Mouse (Mus musculus) urinary bladder, adult 2 months (tissue): Measurements from ENCODE around the gene Gpx1. TPM values are rescaled to one million over a fixed set of nuclear protein-coding genes. Genes with fewer than 3 reads are reported as not detected.

Experiments
- polyA plus RNA-seq: library from polyadenylated mRNA; depleted of rRNA; stranded (reverse); fragments of >200 nt; gene quantifications from 2 replicates; pipeline ENCODE4 v1.2.3, GENCODE M21; 2012; rRNA removed

The Gpx1 gene
- polyA plus RNA-seq, 1 experiment = 735 TPM

Other genes starting within 250 kb of the Gpx1 start
- 58.4 and 64.1 TPM in 2 replicates for gene Apeh, start 244.3 kb upstream of the Gpx1 start, polyA plus RNA-seq
- 0.41 and 0.44 TPM in 2 replicates for gene Bsn, start 148.5 kb upstream of the Gpx1 start, polyA plus RNA-seq
- 38.3 and 71.9 TPM in 2 replicates for gene Dag1, start 74.9 kb upstream of the Gpx1 start, polyA plus RNA-seq
- 32.8 and 39.3 TPM in 2 replicates for gene Nicn1, start 48.5 kb upstream of the Gpx1 start, polyA plus RNA-seq
- 34.0 and 35.5 TPM in 2 replicates for gene Amt, start 42.0 kb upstream of the Gpx1 start, polyA plus RNA-seq
- 304 and 339 TPM in 2 replicates for gene Rhoa, start 32.8 kb upstream of the Gpx1 start, polyA plus RNA-seq
- 80.0 and 107 TPM in 2 replicates for gene Tcta, start 32.7 kb upstream of the Gpx1 start, polyA plus RNA-seq
- 64.1 and 77.6 TPM in 2 replicates for gene Usp4, start 8.9 kb downstream of the Gpx1 start, polyA plus RNA-seq
- 0.22 and 0.39 TPM in 2 replicates for gene 1700102P08Rik, start 53.9 kb downstream of the Gpx1 start, polyA plus RNA-seq
- gene Ccdc36, start 89.6 kb downstream of the Gpx1 start, polyA plus RNA-seq = 0.06 TPM in 2 replicates
- not detected in 2 replicates for gene BC048562, start 97.6 kb downstream of the Gpx1 start, polyA plus RNA-seq
- gene Ccdc71, start 121.6 kb downstream of the Gpx1 start, polyA plus RNA-seq = 24.5 and 25.9 TPM in 2 replicates
- gene Klhdc8b, start 122.7 kb downstream of the Gpx1 start, polyA plus RNA-seq = 83.4 and 103 TPM in 2 replicates
- gene Lamb2, start 140.8 kb downstream of the Gpx1 start, polyA plus RNA-seq = 147 and 181 TPM in 2 replicates
- 133 and 144 TPM in 2 replicates for gene Usp19, start 151.7 kb downstream of the Gpx1 start, polyA plus RNA-seq
- 145 and 162 TPM in 2 replicates for gene Qars, start 168.8 kb downstream of the Gpx1 start, polyA plus RNA-seq
- gene Qrich1, start 177.9 kb downstream of the Gpx1 start, polyA plus RNA-seq = 81.8 and 89.8 TPM in 2 replicates
- gene Impdh2, start 221.4 kb downstream of the Gpx1 start, polyA plus RNA-seq = 93.9 and 106 TPM in 2 replicates
- 26.2 and 33.6 TPM in 2 replicates for gene Ndufaf3, start 228.5 kb downstream of the Gpx1 start, polyA plus RNA-seq
- 120 and 184 TPM in 2 replicates for gene Dalrd3, start 231.0 kb downstream of the Gpx1 start, polyA plus RNA-seq
- gene Wdr6, start 239.8 kb downstream of the Gpx1 start, polyA plus RNA-seq = 48.9 and 59.1 TPM in 2 replicates